Mouse (Mus musculus) embryonic facial prominence, embryonic 15.5 days (tissue): ENCODE measurements around the gene Fbxo28. TPM values are rescaled to one million over a fixed set of nuclear protein-coding genes. Genes with fewer than 3 reads are reported as not detected.
A peak's percentile ranks its signal among the peaks of the same experiment; 100 is the strongest.

Source experiments
- ATAC-seq: fragments of 200-750 bp; cut with Nextera tagmentation; 2 replicates; pipeline ENCODE4 v1.8.0; 2017; ENCODE audit warnings: low read depth, moderate TSS enrichment; ENCODE audit not compliant: insufficient number of reproducible peaks, low FRiP score, low TSS enrichment
- H3K27ac ChIP-seq: fragments of 300-500 bp; sonication (generic); replicated peaks from 2 replicates; pipeline ENCODE4 v1.5.1; 2015; ENCODE audit warnings: mild to moderate bottlenecking, inconsistent platforms
- H3K27me3 ChIP-seq: fragments of 300-500 bp; sonication (generic); 2 replicates; pipeline ENCODE4 v1.6.1; 2015; ENCODE audit warnings: inconsistent platforms
- H3K36me3 ChIP-seq: fragments of 300-500 bp; sonication (generic); 2 replicates; pipeline ENCODE4 v1.6.1; 2015; ENCODE audit warnings: mild to moderate bottlenecking, inconsistent platforms
- H3K4me1 ChIP-seq: fragments of 300-500 bp; sonication (generic); 2 replicates; pipeline ENCODE4 v1.6.1; 2015; ENCODE audit warnings: inconsistent platforms
- H3K4me2 ChIP-seq: fragments of 300-500 bp; sonication (generic); replicated peaks from 2 replicates; pipeline ENCODE4 v1.6.1; 2015; ENCODE audit warnings: mild to moderate bottlenecking, inconsistent platforms
- H3K4me3 ChIP-seq: fragments of 300-500 bp; sonication (generic); replicated peaks from 2 replicates; pipeline ENCODE4 v1.5.1; 2015; ENCODE audit warnings: mild to moderate bottlenecking, inconsistent platforms
- H3K9ac ChIP-seq: fragments of 300-500 bp; sonication (generic); 2 replicates; pipeline ENCODE4 v1.6.1; 2015; ENCODE audit warnings: inconsistent platforms
- H3K9me3 ChIP-seq: fragments of 300-500 bp; sonication (generic); replicated peaks from 2 replicates; pipeline ENCODE4 v1.6.1; 2016; ENCODE audit warnings: inconsistent platforms
- WGBS: fragments of 180-500 bp; shearing (Covaris S2); methylation state at CpG from one replicate; pipeline ENCODE4 v1.1.7; 2015; 5-methylcytosine and 5-hydroxymethylcytosine counted together
- polyA plus RNA-seq: library from polyadenylated mRNA; unstranded; fragments of >200 nt; fragmentation: Nextera tagmentation; extraction: Ambion mirVana; gene quantifications from 2 replicates; pipeline ENCODE4 v1.2.1, GENCODE M21; 2015

Gene Fbxo28
- polyA plus RNA-seq, 1 experiment from 2014 or later = 22.0 TPM

GRCm38 (mm10) chr1:182341993-182342392, 564 bp upstream of the Fbxo28 start:
- Histone ChIP-seq H3K4me3 (peak overlapping the region; percentile 81), H3K27me3 (no peaks in the 10 kb centered on the region), H3K9ac (0 out of 2 replicates have a peak overlapping the region, but pooled peaks have one; percentile 81), H3K27ac (no peak overlapping the region; the same call in 1 of the 2 replicates), H3K4me1 (peaks cover 14% of the 10 kb centered on the region), H3K36me3 (no peaks in the 10 kb centered on the region), H3K9me3 (no peaks in the 10 kb centered on the region), H3K4me2 (peak overlapping the region; percentile 72)
- WGBS = 35% methylated on average over 6 of the region's 6 CpGs
- ATAC-seq = no peak

- H3K4me1 ChIP-seq = peaks cover 14% of the 10 kb centered on the region
- WGBS = 28% methylated on average over 7 of the region's 7 CpGs
Observed at GRCm38 (mm10) chr1:182340281-182340680, 1.1 kb downstream of the Fbxo28 start.

GRCm38 (mm10) chr1:182338961-182339565, 2.4 kb downstream of the Fbxo28 start:
- 62% methylated on average over 7 of the region's 7 CpGs for WGBS
- Histone ChIP-seq H3K4me3 (no peak overlapping the region), H3K9me3 (no peaks in the 10 kb centered on the region), H3K27me3 (no peaks in the 10 kb centered on the region), H3K9ac (no peak overlapping the region), H3K4me1 (peaks cover 14% of the 10 kb centered on the region), H3K4me2 (no peak overlapping the region), H3K27ac (no peak overlapping the region), H3K36me3 (no peaks in the 10 kb centered on the region)
- no peak for ATAC-seq

More at GRCm38 (mm10) chr1:182340281-182340680, 1.1 kb downstream of the Fbxo28 start:
- H3K27me3 ChIP-seq = no peaks in the 10 kb centered on the region
- no peak for ATAC-seq
- H3K27ac ChIP-seq = no peak overlapping the region
- no peaks in the 10 kb centered on the region for H3K36me3 ChIP-seq
- H3K4me3 ChIP-seq = peak overlapping the region; percentile 81
- peak overlapping the region; percentile 81; the same call in 1 of the 2 replicates for H3K9ac ChIP-seq
- H3K9me3 ChIP-seq = no peaks in the 10 kb centered on the region
- peak overlapping the region; percentile 72 for H3K4me2 ChIP-seq

GRCm38 (mm10) chr1:182333766-182334437, 7.5 kb downstream of the Fbxo28 start:
- Histone ChIP-seq H3K27me3 (no peaks in the 10 kb centered on the region), H3K9me3 (no peaks in the 10 kb centered on the region), H3K4me1 (no peaks in the 10 kb centered on the region), H3K27ac (no peak overlapping the region), H3K4me3 (no peak overlapping the region), H3K36me3 (peaks cover 9% of the 10 kb centered on the region), H3K4me2 (no peak overlapping the region), H3K9ac (no peak overlapping the region)
- WGBS = 86% methylated on average over 7 of the region's 7 CpGs
- no peak for ATAC-seq

GRCm38 (mm10) chr1:182332090-182333034, 9.1 kb downstream of the Fbxo28 start:
- H3K4me1 ChIP-seq = no peaks in the 10 kb centered on the region
- no peak overlapping the region for H3K4me2 ChIP-seq
- no peak overlapping the region for H3K9ac ChIP-seq
- H3K27ac ChIP-seq = no peak overlapping the region
- no peaks in the 10 kb centered on the region for H3K9me3 ChIP-seq
- WGBS = 93% methylated on average over 5 of the region's 5 CpGs
- no peak overlapping the region for H3K4me3 ChIP-seq
- peaks cover 16% of the 10 kb centered on the region for H3K36me3 ChIP-seq
- peak; percentile 24 for ATAC-seq
- no peaks in the 10 kb centered on the region for H3K27me3 ChIP-seq

- H3K4me3 ChIP-seq = no peak overlapping the region
- no peak overlapping the region for H3K27ac ChIP-seq
- no peaks in the 10 kb centered on the region for H3K4me1 ChIP-seq
- no peak overlapping the region for H3K4me2 ChIP-seq
- no peak for ATAC-seq
- H3K9me3 ChIP-seq = no peaks in the 10 kb centered on the region
- no peak overlapping the region for H3K9ac ChIP-seq
- WGBS = 90% methylated on average over 1 of the region's 1 CpGs
- peaks cover 74% of the 10 kb centered on the region for H3K36me3 ChIP-seq
- no peaks in the 10 kb centered on the region for H3K27me3 ChIP-seq
Observed at GRCm38 (mm10) chr1:182325919-182326318, 15.5 kb downstream of the Fbxo28 start.

GRCm38 (mm10) chr1:182324552-182324951, 16.9 kb downstream of the Fbxo28 start:
- 91% methylated on average over 7 of the region's 7 CpGs for WGBS
- no peaks in the 10 kb centered on the region for H3K27me3 ChIP-seq
- no peak for ATAC-seq
- no peak overlapping the region for H3K27ac ChIP-seq
- no peak overlapping the region for H3K9ac ChIP-seq
- H3K4me2 ChIP-seq = no peak overlapping the region
- H3K9me3 ChIP-seq = no peaks in the 10 kb centered on the region
- H3K4me1 ChIP-seq = no peaks in the 10 kb centered on the region
- H3K4me3 ChIP-seq = no peak overlapping the region
- peaks cover 77% of the 10 kb centered on the region for H3K36me3 ChIP-seq

GRCm38 (mm10) chr1:182323139-182323538, 18.3 kb downstream of the Fbxo28 start:
- ATAC-seq = no peak
- no peak overlapping the region for H3K9ac ChIP-seq
- no peak overlapping the region for H3K4me2 ChIP-seq
- peaks cover 80% of the 10 kb centered on the region for H3K36me3 ChIP-seq
- no peaks in the 10 kb centered on the region for H3K9me3 ChIP-seq
- H3K27ac ChIP-seq = no peak overlapping the region
- H3K27me3 ChIP-seq = no peaks in the 10 kb centered on the region
- H3K4me1 ChIP-seq = no peaks in the 10 kb centered on the region
- no peak overlapping the region for H3K4me3 ChIP-seq
- WGBS = 96% methylated on average over 3 of the region's 3 CpGs

- Histone ChIP-seq H3K9me3 (no peaks in the 10 kb centered on the region; the same call in 1 of the 2 replicates), H3K4me2 (no peak overlapping the region), H3K9ac (no peak overlapping the region), H3K27ac (no peak overlapping the region), H3K4me3 (no peak overlapping the region), H3K4me1 (no peaks in the 10 kb centered on the region), H3K36me3 (peaks cover 66% of the 10 kb centered on the region), H3K27me3 (no peaks in the 10 kb centered on the region)
- ATAC-seq = no peak
- 96% methylated on average over 5 of the region's 5 CpGs for WGBS
Observed at GRCm38 (mm10) chr1:182314201-182314600, 27.2 kb downstream of the Fbxo28 start.

- WGBS = 91% methylated on average over 8 of the region's 8 CpGs
- Histone ChIP-seq H3K27ac (no peak overlapping the region), H3K9ac (no peak overlapping the region), H3K4me2 (no peak overlapping the region), H3K4me1 (no peaks in the 10 kb centered on the region), H3K27me3 (no peaks in the 10 kb centered on the region), H3K36me3 (peaks cover 56% of the 10 kb centered on the region), H3K4me3 (no peak overlapping the region), H3K9me3 (no peaks in the 10 kb centered on the region; the same call in 1 of the 2 replicates)
- ATAC-seq = no peak
Observed at GRCm38 (mm10) chr1:182313181-182313580, 28.2 kb downstream of the Fbxo28 start.

- Histone ChIP-seq H3K27me3 (no peaks in the 10 kb centered on the region), H3K36me3 (peaks cover 38% of the 10 kb centered on the region), H3K27ac (no peak overlapping the region), H3K4me3 (no peak overlapping the region), H3K4me2 (no peak overlapping the region), H3K9me3 (no peaks in the 10 kb centered on the region; the same call in 1 of the 2 replicates), H3K4me1 (no peaks in the 10 kb centered on the region), H3K9ac (no peak overlapping the region)
- WGBS = 97% methylated on average over 5 of the region's 5 CpGs
- no peak for ATAC-seq
Observed at GRCm38 (mm10) chr1:182311376-182311775, 30.1 kb downstream of the Fbxo28 start.
